Mouse (Mus musculus): ENCODE results near the gene Tle4.

DNA sequence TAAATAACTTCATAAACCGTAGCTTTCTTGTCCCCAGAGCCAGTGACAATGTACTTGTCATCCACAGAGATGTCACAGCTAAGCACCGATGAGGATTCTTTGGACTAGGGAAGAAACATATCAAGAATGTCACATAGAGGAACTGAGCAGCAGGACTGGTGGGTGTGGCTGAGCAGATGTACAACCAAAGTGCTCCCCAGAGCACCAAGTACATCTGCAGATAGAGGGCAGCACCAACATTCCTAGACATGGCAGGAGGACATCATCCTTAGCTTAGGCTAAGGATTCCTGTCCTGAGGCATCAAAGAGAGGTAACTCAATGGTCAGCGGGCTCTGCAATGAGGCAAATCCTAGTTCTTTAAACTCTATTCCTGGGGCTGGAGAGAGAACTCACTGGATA is 148.1 kb downstream of the Tle4 start:
- TF ChIP-seq CTCF (IDR thresholded peaks at IDR 0.05; ENCODE audit: low read depth, low read length) (no peak), GATA2 (IDR thresholded peaks at IDR 0.05; ENCODE audit: borderline replicate concordance, low read depth, low read length) (no peak), GATA1 (IDR thresholded peaks at IDR 0.05; ENCODE audit: borderline replicate concordance, low read length) (no peak)
